Mouse (Mus musculus) liver, postnatal 0 days (tissue): ENCODE measurements around the gene Gpx3.

Source experiments
- CTCF ChIP-seq: sonication (generic); IDR thresholded peaks from 2 replicates; pipeline ENCODE4 v1.5.1; 2016; ENCODE audit warnings: antibody characterized with exemption, low read depth
- EP300 ChIP-seq: IDR thresholded peaks from 2 replicates; pipeline ENCODE4 v1.6.1; 2016; ENCODE audit warnings: antibody characterized with exemption, low read depth, mild to moderate bottlenecking

- TF ChIP-seq CTCF (peak; percentile 42), EP300 (0 out of 2 replicates have a peak, but pooled peaks have one; percentile 31)
Observed at GRCm38 (mm10) chr11:54882671-54883070, 19.6 kb upstream of the Gpx3 start.
